Mouse (Mus musculus): ENCODE measurements around the gene Ern2. TPM values are rescaled to one million over a fixed set of nuclear protein-coding genes. Genes with fewer than 3 reads are reported as not detected.

Gene Ern2
- total and polyA plus RNA-seq, 3 experiments = not detected

DNA sequence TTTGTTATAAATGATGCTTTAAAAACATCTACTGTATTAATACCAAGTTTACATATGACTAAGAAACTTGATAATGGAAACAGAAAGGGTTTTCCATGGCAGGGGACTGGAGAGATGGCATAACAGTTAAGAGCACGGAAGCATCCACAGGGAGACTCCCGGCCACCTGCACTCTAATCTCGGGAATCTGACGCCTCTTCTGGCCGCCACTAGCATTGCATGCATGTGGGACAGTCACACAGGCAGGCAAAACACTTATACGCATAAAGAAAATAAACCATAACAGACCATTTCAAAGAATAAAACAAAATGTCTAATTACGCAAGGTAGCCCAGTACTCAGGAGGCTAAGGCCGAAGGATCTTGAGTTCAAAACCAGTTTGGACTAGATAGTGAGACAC, 60.4 kb downstream of the Ern2 start:
- Histone ChIP-seq H3K4me3 (replicated peaks in 1 of 3; ENCODE audit: low read depth in 2 of 3, low read length in 2 of 3, poor library complexity in 1 of 3) (no peak overlapping the region), H3K4me1 (ENCODE audit: control insufficient read depth in 1 of 2, insufficient read depth in 2 of 2) (no peaks in the 10 kb centered on the region), H3K9me3 (replicated peaks; ENCODE audit: low read length) (no peaks in the 10 kb centered on the region), H3K27ac (ENCODE audit: insufficient read depth, low read depth) (no peak overlapping the region), H3K27me3 (replicated peaks) (no peaks in the 10 kb centered on the region), H3K36me3 (replicated peaks in 1 of 2; ENCODE audit: control insufficient read depth in 1 of 2, insufficient read depth in 1 of 2, low read length in 1 of 2) (peaks cover 53 to 93% of the 10 kb centered on the region in 2 experiments), H3K4me2 (ENCODE audit: insufficient read depth, low read depth, poor library complexity, severe bottlenecking) (no peak overlapping the region), H3K9ac (ENCODE audit: insufficient read depth, low read depth) (no peak overlapping the region), H3K79me2 (replicated peaks; ENCODE audit: control insufficient read depth, extremely low read depth, insufficient read depth, poor library complexity, severe bottlenecking) (no peaks in the 10 kb centered on the region; the same call in 1 of the 2 replicates)
- dilution Hi-C loops (cut with MboI; ENCODE audit: extremely low pct_ligation_motif_present, extremely low pct_unique_long_range_greater_than_20kb, low sequenced_read_pairs) (no loop called here), in situ Hi-C loops (cut with MboI; ENCODE audit: low pct_ligation_motif_present, low pct_unique_long_range_greater_than_20kb, low sequenced_read_pairs) (no loop called here)
- no peak for DNase-seq (ENCODE audit: extremely low read depth)
- TF ChIP-seq TBP (conservative IDR thresholded peaks at IDR 0.05; ENCODE audit: low read depth, low read length) (no peak), E2F4 (IDR thresholded peaks at IDR 0.05; ENCODE audit: insufficient replicate concordance, low read depth, low read length) (no peak), JUND (conservative IDR thresholded peaks at IDR 0.05; ENCODE audit: low read depth, low read length) (no peak), HCFC1 (IDR thresholded peaks at IDR 0.05; ENCODE audit: low read depth, low read length) (no peak), SIN3A (IDR thresholded peaks at IDR 0.05; ENCODE audit: low read length) (no peak)

DNA sequence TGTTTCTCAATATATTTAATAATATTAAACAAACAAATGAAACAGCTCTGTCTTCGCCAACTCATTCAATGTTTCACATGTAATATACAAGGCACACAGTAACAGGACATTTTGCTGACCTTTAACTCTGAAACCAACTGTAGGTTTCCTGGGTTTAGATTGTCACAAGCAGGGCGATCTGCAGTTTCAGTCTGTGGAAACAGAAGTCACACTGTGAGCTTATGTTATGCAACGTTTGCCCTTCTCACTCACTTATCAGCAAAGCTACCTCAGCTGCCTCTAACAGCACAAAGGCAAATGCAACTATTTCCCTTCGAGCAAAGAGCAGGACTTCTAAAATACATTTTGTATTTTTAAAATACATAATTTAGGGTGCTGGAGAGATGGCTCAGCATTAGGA, 62.5 kb downstream of the Ern2 start:
- H3K4me3 ChIP-seq (replicated peaks in 1 of 3; ENCODE audit: low read depth in 2 of 3, low read length in 2 of 3, poor library complexity in 1 of 3) = no peak overlapping the region
- no peaks in the 10 kb centered on the region for H3K79me2 ChIP-seq (replicated peaks; ENCODE audit: control insufficient read depth, extremely low read depth, insufficient read depth, poor library complexity, severe bottlenecking)
- no peak overlapping the region for H3K27ac ChIP-seq (ENCODE audit: insufficient read depth, low read depth)
- H3K36me3 ChIP-seq (replicated peaks in 1 of 2; ENCODE audit: control insufficient read depth in 1 of 2, insufficient read depth in 1 of 2, low read length in 1 of 2) = peaks cover 63 to 91% of the 10 kb centered on the region in 2 experiments
- dilution Hi-C loops (cut with MboI; ENCODE audit: extremely low pct_ligation_motif_present, extremely low pct_unique_long_range_greater_than_20kb, low sequenced_read_pairs) (no loop called here), in situ Hi-C loops (cut with MboI; ENCODE audit: low pct_ligation_motif_present, low pct_unique_long_range_greater_than_20kb, low sequenced_read_pairs) (no loop called here)
- TF ChIP-seq TBP (conservative IDR thresholded peaks at IDR 0.05; ENCODE audit: low read depth, low read length) = no peak
- TF ChIP-seq HCFC1 (IDR thresholded peaks at IDR 0.05; ENCODE audit: low read depth, low read length) = no peak
- no peak for TF ChIP-seq NELFE (IDR thresholded peaks at IDR 0.05; ENCODE audit: low read depth, low read length)
- H3K27me3 ChIP-seq (replicated peaks) = no peaks in the 10 kb centered on the region
- no peaks in the 10 kb centered on the region for H3K9me3 ChIP-seq (replicated peaks; ENCODE audit: low read length)
- no peak overlapping the region for H3K4me2 ChIP-seq (ENCODE audit: insufficient read depth, low read depth, poor library complexity, severe bottlenecking)
- no peak for DNase-seq (ENCODE audit: extremely low read depth)
- no peak overlapping the region for H3K9ac ChIP-seq (ENCODE audit: insufficient read depth, low read depth)
- H3K4me1 ChIP-seq (ENCODE audit: control insufficient read depth in 1 of 2, insufficient read depth in 2 of 2) = no peaks in the 10 kb centered on the region

Other genes starting within 250 kb of the Ern2 start
- 21.8 and 22.4 TPM in 2 replicates for gene Cog7, start 204.5 kb downstream of the Ern2 start, total RNA-seq (2012; rRNA removed)
- gene Cog7, start 204.5 kb downstream of the Ern2 start, total RNA-seq (2014; rRNA removed) = 14.1 TPM in 2 replicates
- gene Cog7, start 204.5 kb downstream of the Ern2 start, polyA plus RNA-seq (2012; ENCODE audit: insufficient read length, low read depth) = 19.3 and 22.2 TPM in 2 replicates
- 26.8 and 29.6 TPM in 2 replicates for gene Gga2, start 165.0 kb downstream of the Ern2 start, total RNA-seq (2012; rRNA removed)
- gene Gga2, start 165.0 kb downstream of the Ern2 start, total RNA-seq (2014; rRNA removed) = 24.1 and 27.4 TPM in 2 replicates
- gene Gga2, start 165.0 kb downstream of the Ern2 start, polyA plus RNA-seq (2012; ENCODE audit: insufficient read length, low read depth) = 79.0 and 79.2 TPM in 2 replicates
- 26.9 and 38.9 TPM in 2 replicates for gene Ubfd1, start 119.0 kb downstream of the Ern2 start, total RNA-seq (2012; rRNA removed)
- 48.7 and 51.8 TPM in 2 replicates for gene Ubfd1, start 119.0 kb downstream of the Ern2 start, total RNA-seq (2014; rRNA removed)
- gene Ubfd1, start 119.0 kb downstream of the Ern2 start, polyA plus RNA-seq (2012; ENCODE audit: insufficient read length, low read depth) = 36.5 and 49.5 TPM in 2 replicates
- 11.2 and 14.3 TPM in 2 replicates for gene Ears2, start 118.9 kb downstream of the Ern2 start, total RNA-seq (2012; rRNA removed)
- 11.8 and 13.2 TPM in 2 replicates for gene Ears2, start 118.9 kb downstream of the Ern2 start, total RNA-seq (2014; rRNA removed)
- gene Ears2, start 118.9 kb downstream of the Ern2 start, polyA plus RNA-seq (2012; ENCODE audit: insufficient read length, low read depth) = 10.6 and 11.7 TPM in 2 replicates
- 156 and 162 TPM in 2 replicates for gene Ndufab1, start 84.3 kb downstream of the Ern2 start, total RNA-seq (2012; rRNA removed)
- 248 and 268 TPM in 2 replicates for gene Ndufab1, start 84.3 kb downstream of the Ern2 start, total RNA-seq (2014; rRNA removed)
- gene Ndufab1, start 84.3 kb downstream of the Ern2 start, polyA plus RNA-seq (2012; ENCODE audit: insufficient read length, low read depth) = 302 and 366 TPM in 2 replicates
- 11.7 and 14.4 TPM in 2 replicates for gene Palb2, start 53.2 kb downstream of the Ern2 start, total RNA-seq (2012; rRNA removed)
- 13.6 and 14.0 TPM in 2 replicates for gene Palb2, start 53.2 kb downstream of the Ern2 start, total RNA-seq (2014; rRNA removed)
- gene Palb2, start 53.2 kb downstream of the Ern2 start, polyA plus RNA-seq (2012; ENCODE audit: insufficient read length, low read depth) = 14.6 and 17.5 TPM in 2 replicates
- 54.3 and 56.5 TPM in 2 replicates for gene Dctn5, start 53.2 kb downstream of the Ern2 start, total RNA-seq (2012; rRNA removed)
- 62.7 and 64.6 TPM in 2 replicates for gene Dctn5, start 53.2 kb downstream of the Ern2 start, total RNA-seq (2014; rRNA removed)
- gene Dctn5, start 53.2 kb downstream of the Ern2 start, polyA plus RNA-seq (2012; ENCODE audit: insufficient read length, low read depth) = 74.7 and 76.7 TPM in 2 replicates
- gene Plk1, start 26.8 kb downstream of the Ern2 start, total RNA-seq (2012; rRNA removed) = 44.4 and 53.4 TPM in 2 replicates
- 29.3 and 30.4 TPM in 2 replicates for gene Plk1, start 26.8 kb downstream of the Ern2 start, total RNA-seq (2014; rRNA removed)
- 129 and 144 TPM in 2 replicates for gene Plk1, start 26.8 kb downstream of the Ern2 start, polyA plus RNA-seq (2012; ENCODE audit: insufficient read length, low read depth)
- not detected in 2 replicates for gene Chp2, start 33.3 kb upstream of the Ern2 start, total RNA-seq (2012; rRNA removed)
- gene Chp2, start 33.3 kb upstream of the Ern2 start, total RNA-seq (2014; rRNA removed) = not detected in 2 replicates
- gene Chp2, start 33.3 kb upstream of the Ern2 start, polyA plus RNA-seq (2012; ENCODE audit: insufficient read length, low read depth) = not detected in 2 replicates
- 270 and 337 TPM in 2 replicates for gene Prkcb, start 102.5 kb upstream of the Ern2 start, total RNA-seq (2012; rRNA removed)
- gene Prkcb, start 102.5 kb upstream of the Ern2 start, total RNA-seq (2014; rRNA removed) = 289 and 323 TPM in 2 replicates
- 381 and 463 TPM in 2 replicates for gene Prkcb, start 102.5 kb upstream of the Ern2 start, polyA plus RNA-seq (2012; ENCODE audit: insufficient read length, low read depth)

Measured in CH12.LX (cell line).